Mouse (Mus musculus) heart, adult 11 months (tissue): ENCODE data around the gene Gm2012.
"Not testable (repeated sequence)": the region's sequence is repeated elsewhere in the genome, so short reads cannot be mapped to it uniquely, and the experiment has no call there.

Experiments
- DNase-seq: peaks from one replicate; pipeline ENCODE4 v3.0.0; 2022

Gene Gm2012

GRCm38 (mm10) chrX:26231255-26231654 lies at the start of gene Gm2012:
Gm2012 (minus strand) TSS chrX:26231355.
- DNase-seq: not testable (repeated sequence)

GRCm38 (mm10) chrX:26159146-26159545 lies 72.0 kb downstream of the Gm2012 start:
- DNase-seq: peak; percentile 79
